Mouse (Mus musculus) hindbrain, embryonic 14.5 days (tissue): ENCODE measurements at regions not wholly inside any gene's neighbourhood (a gene's known extent, or its start where the extent isn't known, plus 50 kb on each side); places are given as distances from the start of the nearest gene placed in this dataset.

ENCODE experiments used
- ATAC-seq: fragments of 200-750 bp; cut with Nextera tagmentation; 2 replicates; pipeline ENCODE4 v1.8.0; 2017; ENCODE audit warnings: moderate number of reproducible peaks, mild to moderate bottlenecking, moderate TSS enrichment, moderate library complexity; ENCODE audit not compliant: low FRiP score
- DNase-seq: peaks from one replicate; pipeline ENCODE4 v3.0.0-alpha.2; 2015; ENCODE audit warnings: low spot score
- H3K27ac ChIP-seq: fragments of 300-500 bp; sonication (generic); 2 replicates; pipeline ENCODE4 v1.5.1; 2014; ENCODE audit warnings: mild to moderate bottlenecking, moderate library complexity
- H3K27me3 ChIP-seq: fragments of 300-500 bp; sonication (generic); 2 replicates; pipeline ENCODE4 v1.6.1; 2014; ENCODE audit warnings: mild to moderate bottlenecking, low read length, mixed read lengths; ENCODE audit not compliant: control insufficient read depth, insufficient read depth
- H3K36me3 ChIP-seq: fragments of 300-500 bp; sonication (generic); replicated peaks from 2 replicates; pipeline ENCODE4 v1.6.1; 2014; ENCODE audit not compliant: control insufficient read depth, insufficient read depth
- H3K4me1 ChIP-seq: fragments of 300-500 bp; sonication (generic); replicated peaks from 2 replicates; pipeline ENCODE4 v1.6.1; 2014; ENCODE audit warnings: antibody characterized with exemption, low read length, mixed read lengths; ENCODE audit not compliant: control insufficient read depth, insufficient read depth
- H3K4me2 ChIP-seq: fragments of 300-500 bp; sonication (generic); replicated peaks from 2 replicates; pipeline ENCODE4 v1.6.1; 2014; ENCODE audit warnings: mild to moderate bottlenecking, moderate library complexity
- H3K4me3 ChIP-seq: fragments of 300-500 bp; sonication (generic); replicated peaks from 2 replicates; pipeline ENCODE4 v1.5.1; 2014; ENCODE audit warnings: mild to moderate bottlenecking, low read length
- H3K9ac ChIP-seq: fragments of 300-500 bp; sonication (generic); 2 replicates; pipeline ENCODE4 v1.6.1; 2014
- H3K9me3 ChIP-seq: fragments of 300-500 bp; sonication (generic); 2 replicates; pipeline ENCODE4 v1.6.1; 2016; ENCODE audit warnings: low read length; ENCODE audit not compliant: control insufficient read depth
- WGBS: fragments of 180-500 bp; shearing (Covaris S2); extraction: QIAGEN DNeasy Blood & Tissue Kit; methylation state at CpG from one replicate; pipeline ENCODE4 v1.1.7; 2014; 5-methylcytosine and 5-hydroxymethylcytosine counted together

DNA sequence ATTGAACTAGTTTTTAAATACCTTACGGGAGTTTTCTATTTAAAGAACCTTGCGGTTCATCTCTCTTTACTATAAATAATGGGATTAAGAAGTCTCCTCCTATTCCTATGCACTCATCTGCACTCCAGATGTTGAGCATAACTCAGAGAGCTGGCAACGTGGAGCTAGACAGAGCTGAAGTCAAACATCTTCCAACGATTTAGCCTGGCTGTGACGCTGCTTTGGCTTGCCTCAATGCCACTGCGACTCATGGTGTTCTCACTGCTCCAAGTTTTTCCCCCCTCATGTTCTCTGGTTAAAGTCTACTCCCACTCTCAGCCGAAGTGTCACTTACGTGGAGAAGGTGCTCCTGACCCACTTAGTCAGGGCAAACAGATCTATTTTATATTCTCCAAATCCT is 277.3 kb upstream of the Gjb5 start:
- H3K36me3 ChIP-seq: no peaks in the 10 kb centered on the region
- ATAC-seq (no peak), DNase-seq (no peak)
- no peak overlapping the region for H3K27ac ChIP-seq
- H3K27me3 ChIP-seq: no peaks in the 10 kb centered on the region
- H3K4me3 ChIP-seq: no peak overlapping the region
- 81% methylated on average over 8 of the region's 8 CpGs for WGBS
- H3K9ac ChIP-seq: no peak overlapping the region
- H3K4me2 ChIP-seq: no peak overlapping the region
- H3K4me1 ChIP-seq: peaks cover 7% of the 10 kb centered on the region
- no peaks in the 10 kb centered on the region for H3K9me3 ChIP-seq

DNA sequence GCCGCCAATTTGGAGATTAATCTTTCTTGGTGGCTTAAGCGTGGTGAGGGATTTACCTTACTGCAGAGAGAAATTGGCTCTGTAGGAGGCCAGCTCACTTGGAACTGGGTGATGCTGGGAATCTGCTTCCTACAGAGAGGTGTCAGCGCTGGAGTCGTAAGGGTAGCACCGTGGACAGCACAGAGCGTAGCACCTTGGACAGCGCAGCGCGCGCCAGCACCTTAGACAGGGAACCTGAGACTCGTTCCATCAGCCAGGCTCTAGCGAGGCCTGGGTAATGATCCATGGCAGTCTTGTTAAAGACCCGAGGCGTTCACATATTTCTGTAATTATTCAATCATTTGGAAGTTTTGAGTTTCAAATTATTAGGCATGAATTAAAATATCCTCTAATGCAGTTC is 261.9 kb upstream of the Gjb5 start:
- 14% methylated on average over 14 of the region's 14 CpGs for WGBS
- Histone ChIP-seq H3K9ac (no peak overlapping the region), H3K4me3 (no peak overlapping the region), H3K4me1 (no peaks in the 10 kb centered on the region), H3K9me3 (no peaks in the 10 kb centered on the region), H3K36me3 (no peaks in the 10 kb centered on the region), H3K27ac (no peak overlapping the region), H3K4me2 (no peak overlapping the region), H3K27me3 (no peaks in the 10 kb centered on the region)
- ATAC-seq (no peak), DNase-seq (no peak)

DNA sequence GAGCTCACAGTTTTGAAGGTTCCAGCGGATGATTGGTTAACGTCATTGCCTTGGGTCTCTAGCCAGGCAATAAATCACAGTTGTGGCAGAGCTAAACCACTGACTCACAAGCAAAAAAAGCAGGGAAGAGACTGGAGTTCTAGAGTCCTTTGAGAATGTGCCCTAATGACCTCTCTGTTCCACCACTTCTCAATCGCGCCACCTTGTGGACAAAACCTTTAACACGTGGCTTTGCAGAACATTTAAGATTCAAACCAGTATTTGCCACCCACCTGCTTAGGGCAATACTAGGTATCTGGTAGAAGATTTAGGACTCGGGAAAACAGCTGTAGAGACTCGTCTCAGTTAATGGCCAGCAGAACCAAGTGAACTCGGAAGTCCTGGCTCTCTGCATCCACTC is 254.8 kb upstream of the Gjb5 start:
- H3K27ac ChIP-seq: no peak overlapping the region
- H3K36me3 ChIP-seq: no peaks in the 10 kb centered on the region
- no peak overlapping the region for H3K4me3 ChIP-seq
- H3K9ac ChIP-seq: no peak overlapping the region
- no peak overlapping the region for H3K4me2 ChIP-seq
- H3K9me3 ChIP-seq: no peaks in the 10 kb centered on the region
- no peaks in the 10 kb centered on the region for H3K27me3 ChIP-seq
- DNase-seq: no peak
- ATAC-seq: no peak
- no peaks in the 10 kb centered on the region for H3K4me1 ChIP-seq
- WGBS: 57% methylated on average over 8 of the region's 8 CpGs

DNA sequence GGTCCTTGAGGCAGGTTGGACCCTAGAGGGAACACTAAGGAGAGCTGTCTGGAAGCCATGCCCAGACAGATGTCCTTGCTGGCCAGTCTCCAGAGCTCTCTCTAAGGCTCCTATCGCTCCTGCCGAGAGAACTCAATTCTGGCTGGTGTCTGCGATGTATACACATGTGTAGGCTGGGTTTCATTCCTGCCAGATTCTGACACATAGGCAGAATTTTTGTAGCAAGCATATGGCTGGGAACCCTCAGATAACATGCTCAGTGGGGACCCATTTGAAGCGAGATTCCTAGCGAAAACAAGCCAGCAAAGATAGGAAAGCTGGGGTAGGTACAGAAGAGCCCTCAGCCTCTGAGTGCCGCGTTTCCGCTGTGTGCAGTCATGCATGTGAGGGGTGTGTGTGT is 242.9 kb upstream of the Gjb5 start:
- WGBS: 63% methylated on average over 8 of the region's 8 CpGs

DNA sequence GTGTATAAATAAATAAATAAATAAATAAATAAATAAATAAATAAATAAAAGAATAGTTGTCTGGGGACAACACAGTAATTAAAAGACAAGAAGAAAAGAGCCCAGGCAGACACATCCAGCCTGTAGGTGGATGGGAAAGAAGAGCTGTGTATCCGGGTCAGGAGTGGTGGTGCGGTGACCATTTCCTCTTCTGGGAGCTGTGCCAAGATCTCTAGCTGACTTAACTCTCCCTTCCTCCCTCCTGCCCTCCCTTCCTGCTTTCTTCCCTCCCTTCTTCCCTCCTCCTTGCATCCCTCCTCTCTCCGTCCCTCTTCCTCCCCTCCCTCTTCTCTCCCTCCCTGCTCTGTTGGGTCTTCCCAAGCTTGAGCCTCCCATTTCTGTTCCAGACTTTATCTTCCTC is 240.6 kb upstream of the Gjb5 start:
- WGBS: 69% methylated on average over 3 of the region's 3 CpGs
- DNase-seq: no peak
- Histone ChIP-seq H3K9ac (no peak overlapping the region), H3K27me3 (no peaks in the 10 kb centered on the region), H3K4me3 (no peak overlapping the region), H3K9me3 (no peaks in the 10 kb centered on the region), H3K27ac (no peak overlapping the region), H3K4me2 (no peak overlapping the region), H3K36me3 (no peaks in the 10 kb centered on the region), H3K4me1 (no peaks in the 10 kb centered on the region; the same call in none of the 2 replicates)
- ATAC-seq: no peak

More for the DNA sequence above, 242.9 kb upstream of the Gjb5 start:
- ATAC-seq (no peak), DNase-seq (no peak)
- H3K9me3 ChIP-seq: no peaks in the 10 kb centered on the region
- H3K4me2 ChIP-seq: no peak overlapping the region
- H3K4me3 ChIP-seq: no peak overlapping the region
- H3K27ac ChIP-seq: no peak overlapping the region
- H3K4me1 ChIP-seq: no peaks in the 10 kb centered on the region; the same call in 1 of the 2 replicates
- H3K36me3 ChIP-seq: no peaks in the 10 kb centered on the region
- no peak overlapping the region for H3K9ac ChIP-seq
- no peaks in the 10 kb centered on the region for H3K27me3 ChIP-seq

DNA sequence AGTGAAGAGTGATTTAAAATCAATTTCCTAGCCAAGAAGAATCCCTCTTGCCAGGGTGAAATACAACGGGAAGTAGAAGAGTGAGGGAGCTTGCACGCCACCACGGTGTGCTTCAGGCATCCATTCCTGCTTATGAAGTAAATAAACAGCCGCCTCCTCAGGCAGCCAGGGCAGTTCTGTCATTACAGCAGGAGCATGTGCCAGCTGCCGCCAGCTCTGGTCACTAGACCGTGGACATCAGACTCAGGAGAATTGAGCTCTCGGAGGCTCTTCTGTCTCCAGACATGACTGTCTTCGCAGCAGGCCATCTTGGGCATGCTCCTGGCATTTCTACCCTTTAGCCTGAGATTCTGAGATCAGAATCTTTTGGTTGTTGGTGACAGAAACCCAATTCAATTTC is 236.1 kb upstream of the Gjb5 start:
- H3K27ac ChIP-seq: no peak overlapping the region
- no peaks in the 10 kb centered on the region for H3K9me3 ChIP-seq
- no peaks in the 10 kb centered on the region for H3K27me3 ChIP-seq
- no peaks in the 10 kb centered on the region; the same call in 1 of the 2 replicates for H3K4me1 ChIP-seq
- H3K4me3 ChIP-seq: no peak overlapping the region
- no peak overlapping the region for H3K4me2 ChIP-seq
- H3K9ac ChIP-seq: no peak overlapping the region
- DNase-seq (no peak), ATAC-seq (no peak)
- no peaks in the 10 kb centered on the region for H3K36me3 ChIP-seq
- WGBS: 49% methylated on average over 8 of the region's 8 CpGs

DNA sequence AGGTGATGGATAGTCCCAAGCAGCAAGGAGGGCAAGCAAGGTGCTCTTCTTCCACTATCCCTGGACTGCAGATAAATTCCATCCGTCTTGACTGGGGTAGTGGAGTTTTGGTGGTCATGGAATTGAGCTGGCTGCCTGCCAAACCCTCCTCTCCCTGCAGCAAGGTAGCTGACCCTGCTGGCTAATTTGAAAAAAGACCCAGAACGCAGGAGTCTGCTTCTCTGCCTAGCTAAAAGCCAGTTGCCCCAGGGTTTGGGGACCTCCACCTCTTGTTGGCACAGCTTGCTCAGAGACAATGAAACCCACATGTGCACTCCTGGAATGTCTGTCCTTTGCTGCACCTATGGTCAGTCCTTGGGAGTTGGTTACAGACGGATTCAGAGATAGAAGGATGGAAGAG is 233.6 kb upstream of the Gjb5 start:
- 51% methylated on average over 3 of the region's 3 CpGs for WGBS
- ATAC-seq (no peak), DNase-seq (no peak)
- H3K27me3 ChIP-seq: no peaks in the 10 kb centered on the region
- no peak overlapping the region for H3K4me3 ChIP-seq
- H3K27ac ChIP-seq: no peak overlapping the region
- no peaks in the 10 kb centered on the region; the same call in 1 of the 2 replicates for H3K4me1 ChIP-seq
- H3K9ac ChIP-seq: no peak overlapping the region
- H3K9me3 ChIP-seq: peaks cover 4% of the 10 kb centered on the region; the same call in 1 of the 2 replicates
- no peak overlapping the region for H3K4me2 ChIP-seq
- H3K36me3 ChIP-seq: no peaks in the 10 kb centered on the region

DNA sequence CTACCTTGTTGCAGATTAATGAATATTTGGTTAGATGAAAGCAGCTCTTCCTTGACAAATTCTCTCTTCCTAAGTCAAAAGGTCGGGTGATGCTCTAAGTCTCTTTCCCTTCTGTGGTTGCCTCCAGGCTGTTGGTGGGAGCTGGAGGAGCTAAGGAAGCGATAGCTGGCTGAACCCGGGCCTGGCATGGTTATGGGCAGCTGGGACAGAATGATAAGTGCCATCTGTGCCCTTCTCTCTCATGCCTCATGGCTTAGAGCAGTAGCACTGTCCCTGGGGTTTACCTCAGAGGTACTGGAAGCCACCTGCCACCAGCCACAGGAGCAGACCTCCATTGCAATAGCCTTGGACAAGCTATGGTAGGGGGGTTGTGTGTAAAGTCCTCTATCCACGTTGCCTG is 228.8 kb upstream of the Gjb5 start:
- Histone ChIP-seq H3K4me2 (no peak overlapping the region), H3K4me1 (no peaks in the 10 kb centered on the region), H3K4me3 (no peak overlapping the region), H3K9ac (no peak overlapping the region), H3K27me3 (no peaks in the 10 kb centered on the region), H3K36me3 (no peaks in the 10 kb centered on the region), H3K9me3 (peaks cover 4% of the 10 kb centered on the region; the same call in 1 of the 2 replicates), H3K27ac (no peak overlapping the region)
- no peak for ATAC-seq
- DNase-seq: no peak
- WGBS: 76% methylated on average over 4 of the region's 4 CpGs

DNA sequence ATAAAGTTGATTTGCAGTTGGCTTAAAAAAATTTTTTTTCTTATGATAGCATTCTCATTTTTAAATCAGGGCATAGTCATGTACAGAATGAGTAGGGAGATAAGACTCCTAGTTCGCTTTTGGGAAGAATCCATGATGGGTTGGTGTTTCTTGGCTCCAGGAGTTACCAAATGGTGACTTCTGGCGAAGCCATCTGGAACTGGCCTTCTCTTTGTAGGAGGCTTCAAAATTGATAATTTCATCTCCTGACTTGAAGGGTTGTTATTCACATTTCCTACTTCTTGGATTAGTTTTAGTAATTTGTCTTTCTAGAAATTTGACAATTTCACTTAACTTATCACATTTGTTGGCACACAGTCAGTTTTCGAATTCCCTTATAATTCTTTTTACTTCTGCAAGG is 218.5 kb upstream of the Gjb5 start:
- DNase-seq (no peak), ATAC-seq (no peak)
- H3K27me3 ChIP-seq: no peaks in the 10 kb centered on the region
- no peak overlapping the region for H3K4me2 ChIP-seq
- 89% methylated on average over 3 of the region's 3 CpGs for WGBS
- no peaks in the 10 kb centered on the region for H3K4me1 ChIP-seq
- no peak overlapping the region for H3K4me3 ChIP-seq
- no peak overlapping the region for H3K9ac ChIP-seq
- H3K36me3 ChIP-seq: no peaks in the 10 kb centered on the region
- H3K9me3 ChIP-seq: 0 out of 2 replicates have a peak, but pooled peaks cover 10% of the 10 kb centered on the region
- no peak overlapping the region for H3K27ac ChIP-seq

DNA sequence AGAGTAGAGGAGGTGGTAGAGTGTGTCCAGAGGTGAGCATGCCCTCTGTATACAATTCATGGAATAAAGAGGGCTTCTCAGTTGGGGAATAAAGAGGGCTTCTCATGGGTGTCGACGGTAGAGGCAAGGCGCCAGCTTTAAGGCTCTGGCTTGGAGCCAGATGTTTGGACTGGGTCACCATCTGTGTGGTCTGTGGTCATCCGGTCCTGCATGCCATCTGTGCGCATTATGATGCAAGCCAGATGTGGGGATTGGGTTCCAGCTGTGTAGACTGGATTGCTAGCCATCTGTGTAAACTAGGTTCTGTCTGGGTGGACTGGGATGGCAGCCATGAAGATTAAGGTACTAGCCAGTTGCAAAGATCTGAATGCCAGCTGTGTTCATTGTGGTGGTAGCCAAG is 204.6 kb upstream of the Gjb5 start:
- no peak overlapping the region for H3K4me2 ChIP-seq
- no peak overlapping the region for H3K4me3 ChIP-seq
- DNase-seq: no peak
- no peak for ATAC-seq
- H3K27ac ChIP-seq: no peak overlapping the region
- H3K9ac ChIP-seq: no peak overlapping the region
- no peaks in the 10 kb centered on the region for H3K27me3 ChIP-seq
- H3K36me3 ChIP-seq: no peaks in the 10 kb centered on the region
- H3K4me1 ChIP-seq: 0 out of 2 replicates have a peak, but pooled peaks cover 5% of the 10 kb centered on the region
- no peaks in the 10 kb centered on the region for H3K9me3 ChIP-seq
- 81% methylated on average over 5 of the region's 5 CpGs for WGBS
